Mouse (Mus musculus): Measurements from ENCODE around the gene Stip1.
A peak's percentile ranks its signal among the peaks of the same experiment; 100 is the strongest.

The Stip1 gene

GRCm38 (mm10) chr19:6981465-6981864, 58.3 kb downstream of the Stip1 start:
- DNase-seq, result no peak

DNA sequence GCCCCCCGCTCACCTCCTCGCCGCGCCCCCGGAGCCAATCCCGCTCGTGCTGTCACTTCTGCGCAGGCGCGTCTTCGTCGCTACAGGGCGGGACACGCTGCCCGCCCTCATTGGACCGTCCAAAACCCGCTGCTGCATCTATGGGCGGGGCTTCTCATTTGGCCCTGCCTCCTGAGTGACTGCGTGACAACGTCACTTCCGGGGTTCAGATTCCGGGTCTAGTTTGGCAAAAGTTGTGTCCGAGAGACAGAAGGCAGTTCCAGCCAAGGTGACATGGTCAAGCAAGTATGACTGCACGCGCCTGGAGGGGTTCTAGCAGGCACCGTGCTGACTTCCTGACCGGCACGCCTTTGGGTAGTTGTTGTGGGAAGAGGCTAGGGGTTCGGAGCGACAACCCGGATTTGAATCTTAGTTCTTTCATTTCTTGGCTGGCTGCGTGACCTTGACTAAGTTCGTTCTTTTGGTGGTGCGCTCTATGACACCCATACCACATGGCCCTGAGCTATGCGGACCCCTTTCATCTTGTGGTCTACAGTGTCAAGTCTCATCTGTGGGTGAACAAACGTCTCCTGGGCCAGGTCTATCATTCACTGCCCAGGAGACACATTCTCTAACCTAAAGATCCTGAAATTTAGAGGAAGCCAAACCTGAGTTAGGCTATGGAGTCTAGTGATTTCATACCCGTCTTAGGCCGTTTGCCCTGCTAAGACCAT, 59.2 kb downstream of the Stip1 start, which contains the start of gene Fkbp2:
Gene Fkbp2 (minus strand): TSS at position 121 of the 713 bp plus-strand sequence.
- DNase-seq, result peak; percentile 98 to 99

GRCm38 (mm10) chr19:6979486-6980380, 60.0 kb downstream of the Stip1 start:
- peak; percentile 99 to 100 for DNase-seq

DNA sequence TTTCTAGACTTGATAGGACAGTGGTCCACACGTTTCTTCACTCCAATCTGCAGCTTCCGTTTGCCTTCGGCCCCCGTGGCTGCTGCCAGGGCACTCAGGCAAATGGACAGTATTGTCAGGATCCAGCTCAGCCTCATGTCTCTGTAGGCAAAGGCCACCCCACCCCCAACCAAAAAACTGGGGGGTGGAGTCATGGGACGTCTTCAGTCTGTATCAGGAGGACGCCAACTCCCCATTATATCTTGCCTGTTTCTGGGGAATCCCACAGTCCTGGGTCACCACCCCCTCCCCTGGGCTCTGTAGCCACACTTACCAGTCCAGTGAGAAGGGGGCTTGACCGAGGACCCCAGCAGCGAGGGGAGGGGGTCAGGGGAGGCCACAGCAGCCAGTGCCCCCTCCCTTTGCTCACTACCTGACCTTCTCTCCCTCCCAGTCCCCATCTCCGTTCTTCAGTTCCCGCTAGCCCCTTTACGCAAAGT, 60.7 kb downstream of the Stip1 start:
- peak in 1 of 2 experiments; percentile 53 for DNase-seq

DNA sequence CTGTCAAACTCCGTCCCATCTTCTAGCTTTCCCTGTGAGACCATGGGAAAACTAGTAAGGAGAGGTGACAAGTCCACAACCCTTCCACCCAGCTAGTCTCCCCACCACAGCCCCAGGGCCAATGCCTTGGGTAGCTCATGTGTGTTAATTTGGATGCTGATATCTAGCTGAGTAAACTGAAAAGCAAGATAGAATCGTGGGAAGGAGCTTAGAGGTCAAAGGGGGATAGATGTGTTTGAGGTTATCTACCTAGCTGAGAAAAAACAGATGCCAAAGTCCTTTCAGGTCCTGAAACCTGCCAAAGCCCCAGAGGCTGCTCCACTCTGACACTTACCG, 61.2 kb downstream of the Stip1 start:
- no peak for DNase-seq

GRCm38 (mm10) chr19:6977759-6978638, 61.8 kb downstream of the Stip1 start:
- DNase-seq, result no peak

GRCm38 (mm10) chr19:6975537-6976521, 63.9 kb downstream of the Stip1 start, which contains the start of gene Plcb3:
TSS of gene Plcb3 (minus strand) at chr19:6976470.
- peak; percentile 85 to 94 for DNase-seq

DNA sequence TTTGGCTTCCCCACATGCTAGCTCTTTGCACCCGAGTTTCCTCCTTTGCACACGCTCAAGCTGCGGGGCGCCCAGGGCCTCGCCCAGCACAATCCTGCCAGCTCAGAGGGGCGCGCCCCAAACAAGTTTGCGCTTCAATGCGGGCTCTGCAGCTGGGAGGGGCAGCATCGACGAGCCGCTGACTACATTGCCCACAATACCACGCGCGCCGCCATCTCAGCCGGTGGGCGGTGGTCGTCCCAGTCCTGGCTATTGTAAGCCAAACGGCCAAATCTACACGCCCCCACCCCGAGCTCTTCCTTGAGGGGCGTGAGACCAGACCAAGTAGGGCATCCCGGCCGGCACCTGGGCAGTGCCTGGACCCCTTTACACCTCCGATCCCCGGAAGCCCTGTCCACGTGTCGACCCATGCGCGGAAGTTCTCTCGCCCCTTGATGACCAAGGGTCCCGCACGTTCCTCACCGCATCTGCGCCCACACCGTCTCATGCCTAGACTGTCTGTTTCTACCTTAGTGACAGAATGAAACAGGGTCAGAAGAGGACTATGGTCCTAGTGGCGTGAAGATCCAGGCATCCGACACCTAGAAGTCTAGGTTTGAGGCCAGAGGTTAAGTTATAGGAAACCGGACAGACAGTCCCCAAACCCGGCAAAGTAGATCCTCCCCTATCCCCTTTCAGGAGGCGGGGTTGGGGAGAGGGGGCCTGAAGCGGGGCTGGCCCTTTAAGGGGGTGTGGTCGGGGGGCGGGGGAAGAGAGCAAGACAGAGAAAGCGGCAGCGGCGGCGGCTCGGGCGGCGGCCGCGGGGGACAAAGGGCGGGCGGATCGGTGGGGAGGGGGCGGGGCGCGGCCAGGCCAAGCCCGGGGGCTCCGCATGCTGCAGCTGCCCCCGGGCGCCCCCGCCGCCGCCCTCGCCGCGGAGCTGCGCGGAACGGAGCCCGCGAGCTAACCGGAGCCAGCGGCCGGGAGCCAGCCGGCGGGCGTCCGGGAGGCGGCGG, 65.3 kb downstream of the Stip1 start, which contains the start of gene Ppp1r14b:
Gene Ppp1r14b (plus strand): TSS at position 758 of the 995 bp plus-strand sequence.
- peak; percentile 82 to 90 for DNase-seq

- no peak for DNase-seq
Observed at GRCm38 (mm10) chr19:6973581-6974190, 66.1 kb downstream of the Stip1 start.

DNA sequence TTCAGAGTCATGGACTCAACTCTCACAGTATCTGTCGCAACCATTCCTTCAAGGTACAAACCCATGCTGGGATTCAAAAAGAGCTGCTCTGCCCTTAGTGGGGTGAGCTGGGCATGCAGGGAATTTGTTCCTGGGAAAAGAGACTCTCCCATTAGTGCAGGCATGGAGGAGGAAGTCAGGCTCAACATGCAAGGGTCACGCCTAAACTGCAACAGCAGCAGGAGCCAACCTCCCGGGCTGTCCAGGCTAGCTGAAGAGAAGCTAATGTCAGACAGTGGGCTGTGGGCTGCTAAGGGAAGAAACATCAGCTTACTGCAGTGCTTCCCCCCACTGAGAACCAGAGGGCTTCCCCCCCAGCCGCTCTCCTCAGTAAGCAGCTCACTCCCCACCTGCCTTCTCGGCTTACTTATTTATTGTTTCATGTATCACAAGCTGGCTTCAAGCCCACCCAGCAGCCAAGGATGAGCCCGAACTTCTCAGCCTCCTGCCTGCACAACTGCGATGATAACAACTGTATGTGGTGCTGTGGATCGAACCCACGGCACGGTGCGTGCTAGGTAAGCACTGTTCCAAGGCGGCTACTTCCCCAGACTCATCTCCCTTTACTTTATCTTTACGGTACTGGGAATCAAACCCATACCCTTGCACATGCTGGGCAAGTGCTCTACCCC, 67.4 kb downstream of the Stip1 start:
- no peak for DNase-seq

- no peak for DNase-seq
Observed at GRCm38 (mm10) chr19:6971644-6972043, 68.1 kb downstream of the Stip1 start.

All from thymus, postnatal 36 days (tissue).